Mouse (Mus musculus) right cerebral cortex, postnatal 10 days (tissue): ENCODE measurements around the gene Zbtb25.

Source experiments
- DNase-seq, 2 experiments: peaks; one replicate each; pipeline ENCODE4 v3.0.0; 2021; ENCODE audit warnings: low spot score in 2 of 2

Zbtb25 gene

GRCm38 (mm10) chr12:76297830-76298229 lies 71.6 kb downstream of the Zbtb25 start:
- DNase-seq = no peak
